Mouse (Mus musculus) midbrain, embryonic 13.5 days (tissue): Measurements from ENCODE around the gene Elane. TPM values are rescaled to one million over a fixed set of nuclear protein-coding genes. Genes with fewer than 3 reads are reported as not detected.

Experiments used
- ATAC-seq: fragments of 200-750 bp; cut with Nextera tagmentation; 2 replicates; pipeline ENCODE4 v1.8.0; 2017; ENCODE audit warnings: mild to moderate bottlenecking, moderate TSS enrichment, moderate library complexity
- H3K27ac ChIP-seq: fragments of 300-500 bp; sonication (generic); 2 replicates; pipeline ENCODE4 v1.5.1; 2015; ENCODE audit warnings: inconsistent platforms, mild to moderate bottlenecking, moderate library complexity
- H3K27me3 ChIP-seq: fragments of 300-500 bp; sonication (generic); 2 replicates; pipeline ENCODE4 v1.6.1; 2015; ENCODE audit warnings: mild to moderate bottlenecking, inconsistent platforms
- H3K36me3 ChIP-seq: fragments of 300-500 bp; sonication (generic); 2 replicates; pipeline ENCODE4 v1.6.1; 2015; ENCODE audit warnings: mild to moderate bottlenecking, inconsistent platforms
- H3K4me1 ChIP-seq: fragments of 300-500 bp; sonication (generic); replicated peaks from 2 replicates; pipeline ENCODE4 v1.6.1; 2015; ENCODE audit warnings: inconsistent platforms
- H3K4me2 ChIP-seq: fragments of 300-500 bp; sonication (generic); replicated peaks from 2 replicates; pipeline ENCODE4 v1.6.1; 2015; ENCODE audit warnings: moderate library complexity, mild to moderate bottlenecking, inconsistent platforms
- H3K4me3 ChIP-seq: fragments of 300-500 bp; sonication (generic); replicated peaks from 2 replicates; pipeline ENCODE4 v1.5.1; 2015; ENCODE audit warnings: mild to moderate bottlenecking, inconsistent platforms
- H3K9ac ChIP-seq: fragments of 300-500 bp; sonication (generic); replicated peaks from 2 replicates; pipeline ENCODE4 v1.6.1; 2015; ENCODE audit warnings: mild to moderate bottlenecking, inconsistent platforms
- H3K9me3 ChIP-seq: fragments of 300-500 bp; sonication (generic); 2 replicates; pipeline ENCODE4 v1.6.1; 2016; ENCODE audit warnings: mild to moderate bottlenecking, inconsistent platforms
- WGBS: fragments of 180-500 bp; shearing (Covaris S2); methylation state at CpG from one replicate; pipeline ENCODE4 v1.1.7; 2015; 5-methylcytosine and 5-hydroxymethylcytosine counted together
- polyA plus RNA-seq: library from polyadenylated mRNA; unstranded; fragments of >200 nt; fragmentation: Nextera tagmentation; extraction: Ambion mirVana; gene quantifications from 2 replicates; pipeline ENCODE4 v1.2.1, GENCODE M21; 2015

The Elane gene
- polyA plus RNA-seq, 1 experiment from 2014 or later: not detected

GRCm38 (mm10) chr10:79909092-79909922 is 23.3 kb downstream of the Elane start:
- Histone ChIP-seq H3K27ac (peak overlapping the region; percentile 88), H3K9me3 (no peaks in the 10 kb centered on the region), H3K27me3 (no peaks in the 10 kb centered on the region), H3K4me1 (peaks cover 25% of the 10 kb centered on the region), H3K4me3 (peak overlapping the region; percentile 58), H3K36me3 (peaks cover 48% of the 10 kb centered on the region), H3K9ac (peak overlapping the region; percentile 59), H3K4me2 (peak overlapping the region; percentile 47)
- WGBS: 23% methylated on average over 14 of the region's 14 CpGs
- peak; percentile 48 for ATAC-seq

DNA sequence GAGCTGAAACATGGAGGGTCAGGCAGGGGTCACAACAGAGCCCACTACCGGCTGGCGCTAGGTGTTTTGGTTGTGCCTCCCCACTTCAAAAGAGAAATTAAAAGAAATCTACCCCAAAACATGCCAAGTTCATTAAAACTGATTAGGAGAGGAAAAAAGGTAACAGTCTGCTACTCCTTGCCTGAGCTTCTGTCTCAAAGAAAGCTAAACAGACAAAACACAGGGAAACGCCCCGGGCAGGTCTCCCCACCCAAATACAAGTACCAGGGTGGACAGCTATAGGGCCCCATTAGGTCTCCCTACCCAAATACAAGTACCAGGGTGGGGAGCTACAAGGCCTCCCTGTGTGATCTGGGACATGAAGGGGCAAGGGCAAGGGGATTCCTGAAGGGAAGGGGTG is 24.5 kb downstream of the Elane start, which contains the start of gene Gm26602:
Gm26602 (plus strand) TSS at position 301 of the 400 bp plus-strand sequence.
- ATAC-seq: no peak
- peak within 1 kb of the TSS; percentile 88 for H3K27ac ChIP-seq
- WGBS: 98% methylated on average over 4 of the region's 4 CpGs
- H3K9me3 ChIP-seq: no peaks in the 10 kb centered on the region
- H3K9ac ChIP-seq: peak within 1 kb of the TSS; percentile 59
- 0 out of 2 replicates have a peak within 1 kb of the TSS, but pooled peaks have one; percentile 47 for H3K4me2 ChIP-seq
- H3K4me1 ChIP-seq: peaks cover 37% of the 10 kb centered on the region
- H3K36me3 ChIP-seq: peaks cover 36% of the 10 kb centered on the region
- H3K27me3 ChIP-seq: no peaks in the 10 kb centered on the region
- no peak within 1 kb of the TSS; the same call in 1 of the 2 replicates for H3K4me3 ChIP-seq

- H3K4me3 ChIP-seq: no peak overlapping the region
- no peak overlapping the region for H3K9ac ChIP-seq
- H3K9me3 ChIP-seq: no peaks in the 10 kb centered on the region
- H3K4me1 ChIP-seq: peaks cover 45% of the 10 kb centered on the region
- 69% methylated on average over 20 of the region's 20 CpGs for WGBS
- H3K36me3 ChIP-seq: peaks cover 21% of the 10 kb centered on the region
- peaks cover 2% of the 10 kb centered on the region for H3K27me3 ChIP-seq
- H3K27ac ChIP-seq: no peak overlapping the region
- H3K4me2 ChIP-seq: no peak overlapping the region
- ATAC-seq: no peak
These were observed 26.4 kb downstream of the Elane start for GRCm38 (mm10) chr10:79912412-79912811.

- H3K36me3 ChIP-seq: peaks cover 21% of the 10 kb centered on the region
- no peak overlapping the region for H3K27ac ChIP-seq
- WGBS: 68% methylated on average over 10 of the region's 11 CpGs
- H3K4me3 ChIP-seq: no peak overlapping the region
- H3K27me3 ChIP-seq: peaks cover 21% of the 10 kb centered on the region
- H3K4me2 ChIP-seq: 0 out of 2 replicates have a peak overlapping the region, but pooled peaks have one; percentile 1
- ATAC-seq: no peak
- no peaks in the 10 kb centered on the region for H3K9me3 ChIP-seq
- 0 out of 2 replicates have a peak overlapping the region, but pooled peaks have one; percentile 40 for H3K9ac ChIP-seq
- peaks cover 50% of the 10 kb centered on the region for H3K4me1 ChIP-seq
These were observed 28.3 kb downstream of the Elane start for GRCm38 (mm10) chr10:79914131-79914947.

DNA sequence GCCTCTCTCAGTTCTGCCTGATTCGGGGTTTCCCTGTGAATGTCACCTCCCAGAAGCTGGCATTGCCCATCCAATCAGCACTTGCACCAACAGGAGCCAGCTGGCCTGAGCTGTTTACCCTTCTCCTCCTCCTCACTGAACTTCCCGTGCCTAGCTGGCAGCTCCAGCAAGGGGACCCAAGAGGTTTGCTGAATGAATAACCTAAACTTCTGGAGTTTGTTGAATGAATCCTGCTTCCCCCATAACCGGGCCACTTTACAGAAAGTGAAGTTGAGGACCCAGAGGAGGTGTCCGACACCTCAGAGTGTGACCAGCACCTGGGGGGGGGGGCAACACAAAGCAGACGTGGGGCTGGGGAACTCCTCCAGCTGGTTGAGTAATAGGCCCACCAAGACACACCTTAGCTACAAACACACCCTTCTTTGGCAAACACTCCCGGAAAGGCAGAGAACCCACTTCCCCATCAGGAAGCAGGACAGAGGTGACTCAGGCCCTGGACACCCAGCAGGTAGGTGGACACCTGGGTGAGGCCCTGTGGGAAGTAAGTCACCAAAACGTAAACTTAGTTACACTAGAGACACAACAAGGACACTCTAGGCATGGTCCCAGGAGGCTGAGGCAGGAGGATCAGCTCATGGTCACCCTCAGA is 29.0 kb downstream of the Elane start:
- H3K4me2 ChIP-seq: peak overlapping the region; percentile 95; the same call in 1 of the 2 replicates
- no peak overlapping the region for H3K27ac ChIP-seq
- peaks cover 29% of the 10 kb centered on the region for H3K27me3 ChIP-seq
- H3K4me1 ChIP-seq: peaks cover 49% of the 10 kb centered on the region
- no peak for ATAC-seq
- no peak overlapping the region for H3K9ac ChIP-seq
- H3K36me3 ChIP-seq: peaks cover 21% of the 10 kb centered on the region
- no peaks in the 10 kb centered on the region for H3K9me3 ChIP-seq
- 81% methylated on average over 7 of the region's 7 CpGs for WGBS
- no peak overlapping the region for H3K4me3 ChIP-seq

DNA sequence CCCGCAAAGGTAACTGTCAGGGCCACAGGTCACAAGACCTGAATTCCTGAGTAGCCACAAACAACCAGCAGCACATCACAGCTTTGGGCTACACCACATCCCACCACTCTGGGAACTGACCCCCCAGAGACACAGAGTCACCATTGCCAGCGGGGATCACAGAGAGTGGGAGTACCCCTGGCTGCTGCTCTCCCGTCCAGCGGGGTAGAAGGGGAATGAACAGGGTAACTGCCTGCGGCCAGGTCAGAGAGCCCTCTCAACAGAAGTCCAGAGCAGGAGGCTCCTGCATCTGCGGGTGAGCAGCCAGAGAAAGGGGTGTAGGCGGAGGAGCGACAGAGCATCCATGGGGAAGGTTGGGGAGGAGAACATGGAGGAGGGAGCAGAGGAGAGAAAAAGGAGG is 30.0 kb downstream of the Elane start:
- Histone ChIP-seq H3K27me3 (peaks cover 39% of the 10 kb centered on the region), H3K9ac (peak overlapping the region; percentile 87), H3K27ac (peak overlapping the region; percentile 72; the same call in 1 of the 2 replicates), H3K4me2 (peak overlapping the region; percentile 95), H3K36me3 (peaks cover 13% of the 10 kb centered on the region), H3K9me3 (no peaks in the 10 kb centered on the region), H3K4me3 (peak overlapping the region; percentile 67), H3K4me1 (peaks cover 59% of the 10 kb centered on the region)
- ATAC-seq: no peak
- WGBS: 10% methylated on average over 8 of the region's 8 CpGs

DNA sequence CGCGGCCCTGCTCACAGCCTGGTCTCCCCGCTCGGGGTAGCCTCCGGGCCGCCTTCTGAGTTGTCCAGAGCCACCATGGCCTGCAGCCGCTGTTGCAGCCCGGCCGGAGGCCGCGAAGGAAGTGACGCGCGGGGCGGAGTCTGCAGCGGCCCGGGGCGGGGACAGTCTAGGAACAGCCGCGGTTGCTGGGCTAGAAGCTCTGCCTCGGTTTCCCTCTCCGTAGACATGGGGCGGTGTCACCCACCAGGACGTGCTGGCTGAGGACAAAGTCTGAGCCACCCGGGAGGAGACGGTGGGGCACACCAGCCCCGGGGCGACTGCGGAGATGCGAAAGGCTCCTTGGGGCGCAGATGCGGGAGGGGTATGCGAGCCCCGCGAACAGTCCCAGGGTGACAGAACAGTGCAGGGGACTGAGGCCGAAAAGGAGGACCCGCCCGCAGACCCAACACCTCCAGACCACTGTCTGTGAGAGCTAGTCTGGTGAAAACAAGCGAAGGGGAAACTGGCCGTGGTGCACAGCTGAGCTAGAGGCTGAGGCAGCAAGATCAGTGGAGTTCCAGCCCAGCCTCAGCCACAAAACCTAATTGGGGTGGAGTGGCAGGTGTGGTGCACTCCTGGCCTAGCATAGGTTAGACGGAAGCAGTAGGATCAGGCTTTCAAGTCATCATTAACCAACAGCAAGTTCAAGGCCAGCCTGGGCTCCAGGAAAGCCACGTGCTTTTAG is 30.9 kb downstream of the Elane start, which contains the start of gene Kiss1r:
Kiss1r (plus strand) TSS at position 164 of the 724 bp plus-strand sequence.
- Histone ChIP-seq H3K4me3 (peak within 1 kb of the TSS; percentile 67), H3K4me1 (peaks cover 67% of the 10 kb centered on the region), H3K9ac (peak within 1 kb of the TSS; percentile 87), H3K27me3 (peaks cover 48% of the 10 kb centered on the region), H3K4me2 (peak within 1 kb of the TSS; percentile 95), H3K27ac (peak within 1 kb of the TSS; percentile 72), H3K9me3 (no peaks in the 10 kb centered on the region), H3K36me3 (peaks cover 4% of the 10 kb centered on the region; the same call in 1 of the 2 replicates)
- peak; percentile 82 for ATAC-seq
- 2% methylated on average over 41 of the region's 42 CpGs for WGBS

GRCm38 (mm10) chr10:79917532-79918100 is 31.6 kb downstream of the Elane start:
- 62% methylated on average over 5 of the region's 5 CpGs for WGBS
- Histone ChIP-seq H3K4me2 (peak overlapping the region; percentile 95), H3K4me3 (peak overlapping the region; percentile 67), H3K9ac (peak overlapping the region; percentile 87), H3K27ac (no peak overlapping the region), H3K9me3 (no peaks in the 10 kb centered on the region), H3K27me3 (peaks cover 54% of the 10 kb centered on the region), H3K4me1 (peaks cover 67% of the 10 kb centered on the region), H3K36me3 (no peaks in the 10 kb centered on the region)
- ATAC-seq: no peak

- Histone ChIP-seq H3K4me1 (peaks cover 67% of the 10 kb centered on the region), H3K36me3 (no peaks in the 10 kb centered on the region), H3K27ac (no peak overlapping the region), H3K9ac (no peak overlapping the region), H3K9me3 (no peaks in the 10 kb centered on the region), H3K4me2 (peak overlapping the region; percentile 7; the same call in 1 of the 2 replicates), H3K4me3 (peak overlapping the region; percentile 12), H3K27me3 (peaks cover 63% of the 10 kb centered on the region)
- ATAC-seq: no peak
- WGBS: 4% methylated on average over 35 of the region's 35 CpGs
These were observed 32.4 kb downstream of the Elane start for GRCm38 (mm10) chr10:79918231-79919078.

DNA sequence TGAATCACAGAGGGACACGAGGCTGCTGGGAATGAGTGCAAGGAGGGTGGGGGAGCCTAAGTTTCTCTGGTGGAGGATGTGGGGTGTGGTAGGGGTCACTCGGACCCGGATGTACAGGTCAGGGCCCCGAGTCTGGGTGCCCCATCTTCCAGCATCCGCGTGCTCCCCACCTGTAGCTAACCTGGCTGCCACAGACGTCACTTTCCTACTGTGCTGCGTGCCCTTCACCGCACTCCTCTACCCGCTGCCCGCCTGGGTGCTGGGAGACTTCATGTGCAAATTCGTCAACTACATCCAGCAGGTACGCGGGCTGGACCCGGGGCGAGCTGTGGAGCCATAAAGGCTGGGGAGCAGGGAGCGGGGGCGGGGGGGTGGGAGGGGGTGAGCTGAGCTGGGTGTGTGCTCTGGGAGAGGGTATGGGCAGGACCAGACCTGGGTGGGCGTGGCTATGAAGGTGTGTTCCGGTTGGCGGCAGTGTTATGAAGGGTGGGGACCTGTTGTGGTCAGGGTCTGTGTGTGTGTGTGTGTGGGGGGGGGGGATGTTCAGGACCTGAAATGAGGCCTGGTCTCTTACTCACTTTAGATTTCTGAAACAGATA is 33.3 kb downstream of the Elane start:
- 3% methylated on average over 21 of the region's 21 CpGs for WGBS

More for the DNA sequence above, 33.3 kb downstream of the Elane start:
- H3K36me3 ChIP-seq: no peaks in the 10 kb centered on the region
- no peak overlapping the region for H3K4me2 ChIP-seq
- ATAC-seq: no peak
- peak overlapping the region; percentile 12; the same call in 1 of the 2 replicates for H3K4me3 ChIP-seq
- H3K27me3 ChIP-seq: peaks cover 67% of the 10 kb centered on the region
- H3K9me3 ChIP-seq: no peaks in the 10 kb centered on the region
- H3K27ac ChIP-seq: no peak overlapping the region
- peaks cover 60% of the 10 kb centered on the region for H3K4me1 ChIP-seq
- no peak overlapping the region for H3K9ac ChIP-seq
